Mouse (Mus musculus) kidney, postnatal 25 days (tissue): ENCODE results near the gene Cphx1.
"Not testable (repeated sequence)": the region's sequence is repeated elsewhere in the genome, so short reads cannot be mapped to it uniquely, and the experiment has no call there.

Experiments used
- DNase-seq, 2 experiments: peaks; one replicate each; pipeline ENCODE4 v3.0.0; 2021; ENCODE audit warnings: mixed read lengths in 2 of 2

The Cphx1 gene

DNA sequence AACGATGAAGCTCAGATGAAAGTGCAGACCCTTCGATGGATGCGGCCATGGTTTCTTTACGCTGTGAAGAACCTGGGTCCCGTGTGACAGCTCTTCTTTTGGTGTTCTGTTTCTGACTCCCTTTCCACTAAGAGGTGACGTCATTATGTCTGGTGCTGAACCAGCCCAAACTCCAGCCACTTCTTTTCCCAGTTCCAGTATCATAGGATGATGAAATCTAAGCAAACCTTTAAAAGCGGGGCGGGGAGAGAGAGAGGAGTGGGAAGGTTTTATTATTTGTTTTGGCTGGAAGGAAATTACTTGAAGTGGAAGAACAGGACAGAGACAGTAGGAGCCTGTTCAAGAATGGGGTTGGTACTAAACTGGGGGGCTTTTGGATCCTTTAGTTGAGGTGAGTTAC, at the start of gene Cphx1:
Gene Cphx1, plus strand, starts transcription at position 301 of the 400 bp plus-strand sequence.
- not testable (repeated sequence) for DNase-seq

DNA sequence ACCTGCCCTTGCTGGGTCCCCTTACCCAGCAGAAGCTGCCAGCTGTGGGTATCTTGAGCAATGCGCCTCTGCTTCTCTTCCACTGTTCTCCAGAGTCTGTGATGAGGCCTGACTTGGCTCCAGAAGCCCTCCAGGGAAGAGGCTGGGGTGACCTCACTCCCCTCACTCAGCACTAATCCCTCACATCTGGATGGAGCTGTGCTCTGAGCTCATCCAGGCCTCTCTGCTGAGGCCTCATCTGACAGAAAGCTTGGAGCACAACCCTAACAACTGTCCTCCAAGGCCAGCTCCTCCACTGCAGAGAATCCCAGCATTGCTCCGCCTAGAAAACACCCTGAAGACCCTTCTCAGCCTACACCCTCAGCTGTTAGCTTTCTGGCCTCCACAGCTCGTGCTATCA, 43.5 kb upstream of the Cphx1 start:
- DNase-seq: not testable (repeated sequence)

DNA sequence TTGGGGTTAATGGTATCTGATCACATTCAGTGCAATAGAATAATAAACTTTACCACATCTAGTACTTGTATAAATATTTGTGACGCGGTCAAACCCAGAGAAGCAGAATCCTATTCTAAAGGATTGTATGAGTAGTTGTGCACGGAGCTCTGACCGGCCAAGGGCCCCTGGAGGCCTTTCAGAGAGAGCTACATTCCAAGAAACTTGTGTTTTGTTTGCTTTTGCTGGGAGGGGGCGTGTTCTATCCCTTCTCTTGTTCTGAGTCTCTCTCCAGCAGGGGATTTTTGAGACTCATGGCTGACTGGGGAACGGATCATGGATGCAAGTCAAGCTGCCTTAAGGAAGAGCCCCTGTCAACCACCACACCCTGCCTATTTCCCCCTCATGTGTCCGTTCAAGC, 42.4 kb upstream of the Cphx1 start:
- DNase-seq: not testable (repeated sequence)

DNA sequence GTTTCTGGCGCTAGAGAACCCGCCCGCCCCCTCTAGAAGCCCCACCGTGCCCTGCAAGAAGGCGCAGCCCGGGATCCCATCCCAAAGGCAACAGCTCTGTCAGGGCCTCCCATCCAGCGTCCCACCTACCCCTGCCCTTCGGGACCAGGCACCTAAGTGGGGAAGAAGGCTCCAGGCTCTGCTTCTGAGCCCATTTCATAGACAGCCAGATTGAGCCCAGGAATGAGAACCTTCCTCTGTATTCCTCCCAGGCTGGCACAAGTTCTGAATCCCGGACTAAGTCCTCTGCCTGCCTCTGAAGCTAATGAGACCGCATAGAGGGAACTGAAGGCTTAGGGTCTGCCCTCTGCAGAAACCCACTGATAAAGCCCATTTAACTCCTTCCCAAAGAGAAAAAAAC, 35.1 kb upstream of the Cphx1 start, which contains the start of gene Plac9a:
Gene Plac9a, minus strand, starts transcription at position 101 of the 400 bp plus-strand sequence.
- not testable (repeated sequence) for DNase-seq

DNA sequence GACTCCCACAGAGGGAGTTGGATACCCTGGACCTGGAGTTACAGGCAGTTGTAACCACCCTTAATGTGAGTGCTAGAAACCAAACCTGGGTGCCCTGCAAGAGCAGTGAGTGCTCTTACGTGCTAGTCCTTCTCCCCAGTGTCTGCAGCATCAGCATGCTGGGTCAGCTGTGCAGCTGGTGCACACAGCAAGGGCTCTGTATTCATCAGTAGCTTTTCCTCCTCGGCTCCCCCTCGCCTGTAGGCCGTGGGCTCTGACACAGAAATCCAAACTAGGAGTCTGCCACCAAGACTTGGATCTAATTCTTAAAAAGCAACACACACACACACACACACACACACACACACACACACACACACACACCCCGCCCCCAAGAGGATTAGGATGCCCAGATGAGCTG, 32.9 kb upstream of the Cphx1 start:
- DNase-seq: not testable (repeated sequence)

DNA sequence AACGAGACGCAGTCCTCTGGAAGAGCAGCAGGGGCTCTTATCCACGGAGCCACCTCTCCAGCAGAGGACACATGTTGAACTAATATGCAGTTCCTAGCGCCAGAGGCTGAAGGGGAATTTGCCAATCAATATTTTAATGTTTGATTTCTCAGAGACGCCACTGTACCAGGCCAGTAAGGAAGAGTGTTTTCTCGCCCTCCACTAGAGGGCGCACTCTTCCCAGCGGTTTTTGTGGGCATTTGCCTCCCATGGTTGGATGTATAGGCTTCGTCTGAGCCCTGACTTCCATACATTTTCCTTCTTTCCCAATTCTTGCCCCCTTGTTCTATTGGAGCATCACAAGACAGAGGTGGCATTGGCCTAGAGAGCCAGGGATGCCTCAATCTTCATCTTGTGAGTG, 30.8 kb upstream of the Cphx1 start:
- DNase-seq: not testable (repeated sequence)

DNA sequence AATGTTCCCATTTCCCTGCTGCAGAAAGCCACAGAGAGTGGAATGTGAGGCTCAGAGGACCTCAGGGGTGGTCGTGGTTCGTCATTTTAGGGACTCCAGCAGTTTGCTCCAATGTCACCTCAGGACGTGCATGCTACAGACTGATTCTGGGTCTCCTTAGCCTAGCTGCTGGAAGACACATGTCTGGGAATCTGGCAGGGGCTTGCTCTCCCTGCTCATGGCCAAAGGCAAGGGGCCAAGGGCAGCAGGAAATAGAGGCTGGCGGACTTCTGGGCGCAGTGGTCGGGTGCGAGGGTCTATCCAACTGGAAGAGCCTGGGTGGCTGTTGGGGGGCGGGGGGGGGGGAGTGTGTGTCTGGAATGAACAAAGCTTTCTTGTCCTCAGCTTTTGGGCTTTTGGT, 29.1 kb upstream of the Cphx1 start:
- DNase-seq: not testable (repeated sequence)

DNA sequence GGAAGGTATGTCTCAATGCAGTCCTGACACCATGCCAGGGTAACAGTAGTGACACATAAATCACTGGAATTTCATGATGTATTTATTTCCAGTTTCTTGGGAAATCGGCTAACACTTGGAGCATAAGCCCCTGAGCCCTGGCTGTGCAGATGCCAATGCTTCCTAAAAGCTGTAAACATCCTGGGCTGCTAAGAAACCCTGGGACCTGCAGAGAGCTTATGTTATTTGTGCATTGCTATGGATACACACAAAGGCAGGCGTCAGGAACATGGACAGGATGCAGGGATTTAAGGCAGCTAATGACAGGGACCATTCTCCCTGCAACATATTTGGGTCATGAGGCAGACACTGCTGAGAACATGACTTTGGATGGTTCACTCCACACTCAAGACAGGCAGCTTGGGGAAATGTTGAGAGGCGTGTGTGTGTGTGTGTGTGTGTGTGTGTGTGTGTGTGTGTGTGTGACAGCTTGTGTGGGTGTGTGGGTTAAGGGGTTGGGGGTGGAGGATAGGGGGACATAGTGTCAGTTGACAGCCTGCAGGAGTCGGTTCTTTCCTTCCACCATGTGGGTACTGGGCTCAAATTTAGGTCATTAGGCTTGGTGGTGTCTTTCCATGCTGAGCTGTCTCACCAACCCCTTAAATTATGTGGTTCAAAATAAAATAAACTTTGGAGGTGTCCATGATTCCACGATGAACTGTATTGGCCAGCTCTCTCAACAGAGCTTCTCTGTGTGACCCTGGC, 19.5 kb upstream of the Cphx1 start:
- not testable (repeated sequence) for DNase-seq

DNA sequence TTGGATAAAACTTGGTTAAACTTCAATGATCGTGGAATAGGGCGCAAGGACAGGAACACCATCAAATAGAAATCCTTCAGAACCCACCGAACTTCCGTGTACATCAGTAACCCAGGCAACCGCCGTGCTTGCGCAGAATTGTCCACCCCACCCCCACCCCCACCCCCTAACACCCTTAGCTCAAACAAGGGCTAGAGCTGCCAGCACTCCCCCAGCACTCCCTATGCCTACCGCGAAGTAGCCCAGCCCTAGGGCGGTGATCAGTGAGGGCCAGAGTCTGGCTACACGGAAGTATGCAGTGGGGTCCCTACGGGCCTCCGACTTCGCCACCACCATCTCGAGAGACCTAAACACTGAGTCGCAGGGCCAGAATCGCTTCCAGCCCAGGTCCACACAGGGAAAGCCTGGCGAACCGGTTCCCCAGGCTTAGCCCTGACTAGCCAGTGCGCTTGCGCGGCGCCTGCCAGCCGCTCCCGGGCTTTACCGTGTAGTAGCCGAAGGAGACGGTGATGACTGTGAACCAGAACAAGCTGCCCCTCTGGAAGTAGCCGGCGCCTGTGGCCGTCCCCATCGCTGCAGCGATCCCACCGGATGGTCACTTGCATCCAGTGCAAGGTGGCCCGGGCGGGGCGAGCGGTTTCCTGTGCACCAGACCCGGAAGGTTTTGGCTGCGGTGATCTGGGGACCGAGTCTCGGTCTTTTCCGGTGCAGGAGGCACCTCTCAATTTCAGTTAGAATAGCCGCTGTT, 11.1 kb upstream of the Cphx1 start:
- not testable (repeated sequence) for DNase-seq

DNA sequence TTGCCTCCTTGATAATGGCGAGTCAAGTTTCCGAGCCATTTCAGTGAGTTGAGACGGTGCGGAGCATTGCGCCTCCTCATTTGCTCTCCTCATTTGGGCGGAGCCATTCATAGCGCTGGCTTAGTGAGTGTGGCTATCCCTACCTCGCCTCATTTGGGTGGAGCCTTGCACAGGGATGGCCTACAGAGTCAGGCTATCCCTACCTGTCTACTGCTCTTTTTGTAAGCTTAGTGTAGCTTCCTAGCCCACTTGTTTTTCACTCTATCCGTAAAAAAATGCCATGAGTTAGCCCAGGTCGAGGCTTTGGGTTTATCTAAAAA, 10.6 kb upstream of the Cphx1 start, which contains the start of gene Tmem254a:
Gene Tmem254a, minus strand, starts transcription at position 111 of the 320 bp plus-strand sequence.
- DNase-seq: not testable (repeated sequence)

DNA sequence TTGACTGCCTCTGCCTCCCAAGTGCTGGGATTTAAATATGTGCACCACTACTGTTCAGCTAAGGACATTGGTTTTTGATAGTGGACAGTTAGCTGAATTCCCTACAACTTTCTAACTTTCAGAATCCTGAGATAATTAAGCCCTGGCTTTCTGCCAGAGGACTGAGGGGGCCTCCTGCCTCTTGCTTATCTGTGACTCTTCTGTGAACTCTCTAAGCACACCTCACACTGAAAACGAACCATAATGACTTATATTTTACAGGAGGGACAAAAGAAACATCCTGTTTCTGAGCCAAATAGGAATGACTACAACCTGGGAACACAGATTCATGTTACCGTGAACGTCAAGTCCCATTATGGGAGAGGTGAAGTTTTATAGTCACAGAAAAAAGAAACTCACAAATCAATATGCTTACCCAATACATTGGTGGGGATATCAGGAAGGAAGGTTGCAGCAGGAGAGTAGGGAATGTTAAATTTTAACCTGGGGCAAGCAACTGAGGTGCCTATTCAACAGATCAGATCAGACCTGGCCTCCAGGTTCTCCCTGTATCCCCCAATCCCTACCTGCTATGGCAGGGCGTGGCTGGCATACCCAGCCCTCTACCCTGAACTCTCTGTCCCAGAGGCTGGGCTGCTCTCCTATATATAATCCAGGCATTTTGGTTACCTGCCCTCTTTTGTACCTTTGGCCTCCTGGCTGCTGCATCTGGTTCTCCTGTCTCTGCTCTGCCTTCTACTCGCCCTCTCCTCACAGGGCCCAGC, 1.1 kb upstream of the Cphx1 start:
- DNase-seq: not testable (repeated sequence)

DNA sequence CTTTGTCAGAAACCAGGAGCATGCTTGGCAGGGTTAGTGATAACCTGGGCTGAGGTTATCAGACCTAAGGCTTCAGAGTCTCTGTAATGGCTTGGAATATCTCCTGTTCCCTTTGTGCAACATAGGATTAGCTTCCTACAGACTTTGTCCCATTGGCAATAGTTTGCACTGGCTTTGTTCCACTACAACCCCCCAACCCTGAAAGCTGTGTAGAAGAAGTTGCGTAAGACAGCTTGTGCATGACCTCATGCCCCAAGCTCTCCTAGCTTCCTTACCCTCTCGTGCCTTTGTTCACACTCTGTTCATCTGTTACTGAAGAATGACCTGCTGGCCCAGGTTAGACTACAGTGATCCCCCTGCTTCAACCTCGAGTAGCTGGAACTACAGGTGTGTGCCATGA, 19.8 kb downstream of the Cphx1 start:
- not testable (repeated sequence) for DNase-seq

DNA sequence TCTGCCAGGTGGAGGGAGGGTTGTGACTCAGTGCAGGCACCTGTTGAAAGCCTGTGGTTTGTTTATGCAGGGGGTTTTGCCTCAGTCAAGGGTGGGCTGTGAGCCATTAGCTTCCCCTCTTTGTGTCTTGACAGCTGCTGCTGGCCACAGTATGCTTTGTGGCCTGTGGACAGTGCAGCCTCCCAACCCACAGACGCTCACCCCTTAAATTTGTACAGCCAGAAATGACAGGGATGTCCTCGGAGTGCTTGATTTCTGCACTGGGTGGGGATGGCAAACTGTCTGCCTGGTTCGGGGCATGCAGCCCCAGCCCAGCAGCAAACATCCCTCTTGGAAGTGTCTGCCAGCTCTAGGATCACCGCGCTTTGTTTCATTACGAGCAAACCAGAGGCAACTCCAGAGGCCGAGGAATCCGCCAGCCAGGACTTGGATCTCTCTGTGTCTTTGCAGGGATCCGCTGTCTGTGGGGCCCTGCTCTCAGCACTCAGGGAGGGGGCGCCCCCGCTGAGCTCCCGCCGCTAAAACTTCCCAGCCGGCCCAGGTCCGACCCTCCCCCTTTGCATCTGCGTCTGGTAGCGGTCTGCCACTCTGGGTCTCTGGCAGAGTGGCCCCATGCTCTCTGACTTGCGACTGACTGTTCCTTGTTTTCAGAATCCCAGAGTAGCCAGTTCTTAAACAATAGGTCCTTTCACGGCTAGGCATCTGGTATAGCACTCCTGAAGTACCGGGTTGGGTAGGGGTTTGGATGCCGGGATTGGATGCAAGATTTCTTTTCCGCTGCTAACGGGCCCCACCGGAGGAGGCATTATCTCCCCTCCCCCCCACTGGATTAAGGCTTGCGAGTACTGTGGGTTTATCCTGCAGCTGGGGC, 40.5 kb downstream of the Cphx1 start, which contains the start of gene Duxbl1:
Gene Duxbl1, plus strand, starts transcription at position 207 of the 871 bp plus-strand sequence.
- DNase-seq: not testable (repeated sequence)

DNA sequence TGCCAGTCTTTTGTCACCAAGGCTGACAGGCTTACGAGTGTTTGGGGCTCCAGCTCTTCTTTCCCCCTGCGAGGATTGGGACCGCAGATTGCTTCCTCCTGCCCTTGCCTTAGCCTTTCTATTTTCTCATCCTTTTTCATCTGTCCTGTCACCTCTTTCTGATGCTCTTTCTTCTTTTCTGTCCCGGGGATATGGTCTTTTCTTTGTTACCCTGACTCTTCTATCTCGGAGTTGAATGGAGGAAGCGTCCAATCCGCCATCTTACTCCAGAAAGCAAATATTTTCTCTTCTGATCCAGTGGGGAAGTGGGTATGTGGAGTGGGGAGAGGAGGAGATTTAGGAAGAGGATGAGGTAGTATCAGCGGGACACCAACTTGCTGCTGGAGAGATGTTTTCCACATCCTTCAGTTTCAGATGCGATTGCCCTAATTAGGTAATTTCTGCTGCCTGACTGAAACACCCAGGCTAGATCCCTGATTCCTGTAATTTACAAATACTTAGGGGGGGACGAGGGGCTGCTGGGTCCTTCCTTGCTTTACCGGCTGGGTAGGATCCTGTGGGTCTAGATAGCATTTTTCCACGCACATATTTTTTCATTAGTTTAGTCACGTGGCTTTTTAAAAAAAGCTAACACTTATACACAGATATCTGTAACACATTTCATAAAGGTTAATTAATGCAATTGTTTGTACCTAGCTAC, 41.3 kb downstream of the Cphx1 start:
- not testable (repeated sequence) for DNase-seq

DNA sequence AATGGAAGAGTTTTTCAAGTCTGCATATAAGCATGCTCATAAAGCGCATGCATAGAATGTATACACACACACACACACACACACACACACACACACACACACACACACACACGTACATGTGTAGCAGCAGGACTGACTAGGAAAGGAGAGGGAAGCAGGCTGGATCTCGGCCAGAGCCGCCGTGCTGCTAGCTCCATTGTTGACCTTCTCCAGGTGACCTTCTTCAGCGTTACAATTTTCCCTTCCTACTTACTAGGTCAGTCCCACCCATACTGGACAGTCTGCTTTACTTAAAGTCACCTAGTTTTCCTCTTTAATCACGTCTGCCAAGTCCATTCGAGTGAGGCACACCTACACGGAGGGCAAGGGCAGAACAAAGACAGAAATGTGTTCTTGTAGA, 43.8 kb downstream of the Cphx1 start:
- DNase-seq: peak; percentile 44 to 55
